Mouse (Mus musculus) liver, adult (tissue): ENCODE data around the gene Oxld1.

Experiments
- GATA4 ChIP-seq: IDR thresholded peaks from 2 replicates; pipeline ENCODE4 v1.6.1; 2014; ENCODE audit warnings: mild to moderate bottlenecking, low read length; ENCODE audit not compliant: insufficient replicate concordance

Oxld1 gene

DNA sequence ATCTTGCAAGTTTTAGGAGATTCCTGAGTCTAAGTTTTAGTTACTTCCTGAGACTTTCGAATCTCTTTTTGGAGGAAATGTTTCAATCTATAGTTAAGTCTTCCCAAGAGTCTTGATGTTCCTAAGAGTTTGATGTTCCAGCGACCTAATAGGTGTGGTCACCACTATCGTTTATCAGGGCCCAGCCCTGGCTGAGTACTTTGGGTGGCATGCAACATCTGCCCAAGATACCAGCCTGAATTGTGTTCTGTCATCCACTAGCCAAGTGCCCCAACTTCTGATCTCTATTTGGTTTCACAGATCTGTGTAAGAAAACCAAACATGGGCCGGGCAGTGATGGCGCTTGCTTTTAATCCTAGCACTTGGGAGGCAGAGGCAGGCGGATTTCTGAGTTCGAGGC lies 2.5 kb downstream of the Oxld1 start:
- no peak for TF ChIP-seq GATA4

DNA sequence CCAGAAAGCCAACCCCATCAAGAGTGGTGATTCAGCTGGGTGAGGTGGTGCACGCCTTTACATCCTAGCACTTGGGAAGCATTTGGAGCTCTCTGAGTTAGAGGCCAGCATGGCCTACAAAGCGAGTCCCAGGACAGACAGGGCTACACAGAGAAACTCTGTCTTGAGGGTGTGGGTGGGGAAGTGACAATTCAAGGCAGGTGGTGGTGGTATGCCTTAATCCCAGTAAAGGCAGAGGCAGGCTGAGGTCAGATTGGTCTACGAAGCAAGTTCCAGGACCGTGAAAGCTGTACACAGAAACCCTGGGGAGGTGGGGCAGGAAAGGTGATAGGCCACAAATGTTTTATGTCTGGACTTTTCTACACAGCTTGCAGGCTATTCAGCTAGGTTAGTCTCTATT lies 2.9 kb downstream of the Oxld1 start:
- TF ChIP-seq GATA4 = no peak

DNA sequence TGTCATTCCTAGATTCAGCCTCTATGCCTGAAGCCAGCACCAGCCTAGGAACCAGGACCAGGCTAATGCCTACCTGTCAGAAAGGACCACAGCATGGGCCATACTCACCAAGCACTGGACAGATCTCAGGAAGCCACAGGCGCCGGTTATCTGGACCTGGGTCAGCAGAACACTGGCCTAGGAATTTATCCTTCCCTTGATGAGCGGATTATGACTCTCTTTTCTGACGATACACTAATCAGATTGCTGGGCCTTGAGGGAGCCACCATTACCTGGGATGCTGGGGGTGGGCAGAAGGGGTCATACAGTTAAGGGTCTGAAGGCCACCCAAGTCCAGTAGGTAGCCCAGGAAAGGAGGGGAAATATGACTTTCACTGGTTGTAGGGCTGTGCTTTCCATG lies 4.6 kb downstream of the Oxld1 start, which contains the start of gene Pde6g:
TSS of gene Pde6g (minus strand) at position 195 of the 400 bp plus-strand sequence.
- TF ChIP-seq GATA4 = no peak

DNA sequence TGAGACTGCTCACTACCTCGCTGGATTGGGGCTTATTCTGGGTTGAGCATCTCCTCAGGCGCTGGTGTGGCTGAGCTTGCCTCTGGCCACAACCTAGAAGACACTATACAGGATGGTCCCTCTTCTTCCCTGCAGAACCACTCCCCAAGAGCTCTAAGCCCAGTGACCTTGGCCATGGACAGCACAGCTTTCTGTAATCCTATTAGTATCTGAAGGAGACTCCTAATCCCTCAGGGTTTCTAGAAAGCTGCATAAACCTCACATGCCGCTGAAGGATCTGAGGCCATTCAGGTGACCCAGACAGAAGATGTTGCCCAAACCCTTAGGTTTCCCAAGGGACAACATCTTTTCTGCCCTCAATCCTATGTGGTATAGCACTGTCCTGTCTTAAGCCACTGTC lies 5.6 kb downstream of the Oxld1 start:
- TF ChIP-seq GATA4 = no peak

DNA sequence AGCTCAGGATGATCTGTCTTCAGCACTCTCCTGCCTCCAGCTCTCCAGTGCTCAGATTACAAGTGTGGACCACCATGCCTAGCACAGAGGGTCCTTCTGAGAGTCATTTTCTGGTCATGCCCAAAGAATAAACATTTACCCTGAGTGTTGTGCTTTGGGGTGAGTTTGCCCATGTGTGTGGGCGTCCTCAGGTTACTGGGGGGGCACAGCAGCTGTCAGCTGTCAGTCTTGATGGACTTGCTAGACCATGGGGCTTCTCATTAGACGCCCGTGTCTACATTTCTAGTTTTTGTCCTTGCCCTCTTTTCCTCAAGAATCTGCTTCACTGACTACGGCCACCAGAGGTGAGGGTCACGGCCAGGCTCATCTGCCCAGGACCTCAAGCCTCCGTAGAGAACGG lies 10.7 kb downstream of the Oxld1 start:
- no peak for TF ChIP-seq GATA4

DNA sequence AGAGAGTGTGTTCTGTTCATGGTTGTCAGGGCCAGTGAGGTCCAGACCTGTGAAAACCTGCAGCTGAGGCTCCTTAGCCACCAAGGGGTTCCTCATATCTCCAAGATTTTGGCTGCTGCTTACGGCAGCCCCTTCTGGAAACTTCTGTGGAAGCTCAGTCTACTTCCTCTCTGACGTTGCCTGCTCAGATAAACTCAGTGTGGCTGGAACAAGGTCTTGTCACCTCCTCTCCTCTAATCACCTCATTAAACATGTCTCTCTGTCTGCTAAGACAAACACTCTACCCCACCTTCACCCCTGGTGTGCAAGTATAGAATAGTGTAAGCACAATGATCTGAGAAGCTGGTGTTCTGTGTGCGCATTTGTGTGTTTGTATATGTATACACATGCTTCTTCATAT lies 12.4 kb downstream of the Oxld1 start:
- TF ChIP-seq GATA4 = no peak

DNA sequence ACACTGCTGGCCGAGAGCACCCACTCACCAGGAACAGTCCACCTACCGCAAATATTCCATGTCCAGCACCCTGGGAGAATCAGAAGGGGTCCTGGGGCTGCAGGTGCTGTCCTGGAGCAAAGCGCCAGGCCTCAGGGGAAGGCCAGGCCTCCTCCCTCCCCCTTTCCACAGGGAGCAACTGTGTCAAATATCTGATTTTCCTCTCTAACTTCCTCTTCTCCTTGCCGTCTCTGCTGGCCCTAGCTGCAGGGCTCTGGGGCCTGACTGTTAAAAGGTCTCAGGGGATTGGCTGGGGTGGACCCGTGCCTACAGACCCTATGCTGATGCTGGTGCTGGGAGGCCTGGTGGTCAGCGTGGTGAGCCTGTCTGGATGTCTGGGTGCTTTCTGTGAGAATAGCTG lies 13.8 kb downstream of the Oxld1 start:
- TF ChIP-seq GATA4 = no peak

DNA sequence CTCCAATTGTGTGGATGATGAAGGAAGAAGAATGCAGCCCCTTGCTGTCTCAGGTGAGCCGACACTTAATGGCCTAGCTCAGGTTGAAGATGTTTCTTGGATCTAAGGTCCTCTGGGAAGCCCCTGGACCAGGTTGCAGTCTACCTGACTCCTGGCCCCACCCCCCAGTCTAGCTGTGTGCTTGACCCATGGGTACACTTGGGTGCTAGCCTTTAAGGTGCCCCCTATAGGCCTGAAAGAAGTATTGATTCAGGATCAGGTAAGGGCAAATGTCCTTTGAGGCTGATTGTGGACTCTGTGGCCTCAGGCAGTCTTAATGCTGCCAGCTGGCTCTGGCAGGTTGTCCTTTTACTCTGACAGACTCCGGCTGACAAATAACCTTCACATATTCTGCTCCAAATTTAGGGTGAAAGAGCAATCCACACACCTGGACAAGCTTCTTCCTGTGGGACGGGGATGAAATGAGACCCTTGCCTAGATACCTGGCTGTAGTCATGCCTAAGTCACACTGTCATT lies 15.0 kb downstream of the Oxld1 start:
- no peak for TF ChIP-seq GATA4

DNA sequence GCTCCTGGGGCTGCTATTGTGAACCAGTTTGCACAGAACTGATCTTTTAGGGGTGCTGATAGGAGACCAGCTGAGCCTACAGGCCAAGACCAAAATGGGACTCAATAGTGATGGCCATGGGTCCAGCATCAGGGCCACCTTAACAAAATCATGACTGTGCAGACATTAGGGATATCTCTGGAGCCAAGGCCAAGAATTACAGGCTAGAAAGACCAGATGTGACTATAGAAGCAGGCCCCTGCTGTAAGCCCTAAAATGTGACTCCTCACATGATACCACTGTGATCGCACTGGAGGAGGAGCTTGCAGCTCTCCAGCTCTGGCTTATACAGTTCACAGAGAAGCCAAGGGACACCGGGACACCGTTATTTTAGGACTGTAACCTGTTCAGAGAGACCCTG lies 15.5 kb downstream of the Oxld1 start, which contains the start of gene Tspan10:
TSS of gene Tspan10 (plus strand) at position 301 of the 400 bp plus-strand sequence.
- no peak for TF ChIP-seq GATA4

DNA sequence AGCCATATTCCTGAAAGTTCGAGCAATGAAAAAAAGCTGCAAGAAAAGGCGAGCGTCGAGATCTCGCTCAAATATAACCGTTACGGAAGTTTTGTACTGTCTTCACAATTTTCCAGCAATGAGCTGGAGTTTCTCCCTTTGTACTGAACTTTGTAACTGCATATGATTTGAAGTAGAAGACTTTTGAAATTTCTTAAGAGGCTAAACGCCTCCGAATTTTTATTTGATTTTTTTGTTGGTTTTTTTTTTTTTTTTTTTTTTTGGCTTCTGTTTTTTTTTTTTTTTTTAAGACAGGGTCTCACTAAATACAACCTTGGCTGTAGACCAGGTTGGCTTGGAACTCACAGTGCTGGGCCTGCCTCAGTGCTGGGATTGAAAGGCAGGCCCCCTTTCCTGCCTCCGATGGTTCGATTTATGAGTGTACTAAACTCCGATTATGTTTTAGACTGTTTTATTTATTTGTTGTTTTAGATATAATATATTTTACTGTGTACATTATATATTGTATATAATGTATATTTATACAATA lies 19.9 kb downstream of the Oxld1 start:
- no peak for TF ChIP-seq GATA4

DNA sequence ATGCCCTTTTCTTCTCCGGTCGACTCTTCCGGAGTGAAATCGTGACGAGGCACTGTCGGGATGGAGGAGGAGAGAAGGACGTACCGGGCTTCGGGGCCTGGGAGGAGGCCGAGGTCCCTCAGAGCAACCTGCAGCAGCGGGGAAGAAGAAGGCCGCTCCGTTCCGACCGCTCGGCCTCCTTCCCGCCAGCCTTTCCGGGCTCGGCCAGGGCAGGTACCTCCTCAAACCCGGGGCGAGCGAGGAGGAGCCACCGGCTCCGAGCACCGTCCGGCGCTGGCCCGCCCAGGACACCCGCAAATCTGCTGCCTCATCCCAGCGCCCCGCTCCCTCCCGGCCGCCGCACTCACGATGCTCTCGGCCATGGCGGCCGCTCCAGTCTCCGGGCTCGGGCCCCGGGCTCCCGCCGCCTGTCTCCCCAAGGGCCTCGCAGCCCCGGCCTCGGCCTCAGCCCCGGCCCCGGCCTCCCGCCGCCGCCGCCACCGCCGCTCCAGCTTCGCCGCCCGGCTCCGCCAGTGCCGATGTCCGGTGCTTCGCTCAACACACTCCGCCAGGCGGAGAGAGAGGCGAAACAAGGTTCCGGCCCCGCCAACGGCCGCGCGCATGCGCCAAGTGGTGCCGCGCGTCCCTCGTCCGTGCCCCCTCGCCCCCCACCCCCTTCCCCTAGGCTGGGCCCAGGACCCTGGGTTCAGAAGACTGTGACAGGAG lies 20.6 kb downstream of the Oxld1 start, which contains the start of gene Nploc4:
TSS of gene Nploc4 (minus strand) at position 557 of the 705 bp plus-strand sequence.
- no peak for TF ChIP-seq GATA4

DNA sequence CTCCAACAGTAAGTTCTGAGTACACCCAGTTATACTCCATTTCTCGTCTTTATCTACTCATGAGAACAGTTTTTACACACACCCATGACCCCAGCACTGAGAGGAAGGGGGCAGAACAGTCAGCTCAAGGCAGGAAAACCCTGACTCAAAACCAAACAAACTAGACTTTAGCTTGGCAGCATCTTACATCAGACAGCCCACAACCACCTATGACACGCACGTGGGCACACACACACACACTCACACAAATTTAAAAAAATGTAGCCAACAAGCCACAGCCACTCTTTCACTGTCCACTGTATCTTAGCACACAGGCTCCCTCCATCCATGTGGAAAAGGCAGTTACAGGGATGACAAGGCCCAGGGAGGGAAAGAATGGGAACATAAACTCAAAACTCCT lies 31.1 kb downstream of the Oxld1 start:
- TF ChIP-seq GATA4 = no peak

DNA sequence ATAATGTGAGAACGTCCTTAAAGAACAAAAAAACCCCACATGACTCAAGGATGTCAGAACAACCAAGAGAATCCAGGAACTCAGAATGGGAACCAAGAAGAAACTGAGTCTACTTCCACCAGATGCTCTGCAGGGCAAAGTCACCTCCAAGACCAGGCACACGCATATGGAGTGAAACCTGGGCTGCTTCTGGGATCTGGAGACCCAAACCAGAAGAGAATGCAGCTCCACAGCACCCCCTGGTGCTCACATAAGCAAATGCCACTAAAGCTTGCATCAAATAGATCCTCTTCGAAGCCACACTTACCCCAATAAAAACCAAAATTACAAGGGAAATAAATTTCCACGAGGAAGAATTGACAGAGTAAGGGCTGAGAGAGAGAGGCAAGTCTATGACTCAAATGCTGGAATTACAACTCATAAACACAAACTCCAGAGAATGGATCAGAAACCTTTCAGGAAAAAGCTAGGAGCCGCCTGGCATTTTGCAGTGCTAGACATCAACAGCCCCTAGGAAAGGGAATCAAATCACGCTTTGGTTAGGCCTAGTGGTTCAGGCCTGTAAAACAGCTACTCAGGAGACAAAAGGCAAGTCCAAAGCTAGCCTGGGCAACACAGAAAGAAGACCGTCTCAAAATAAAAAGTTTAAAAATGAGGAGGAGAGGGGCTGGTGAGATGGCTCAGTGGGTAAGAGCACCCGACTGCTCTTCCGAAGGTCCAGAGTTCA lies 34.1 kb downstream of the Oxld1 start:
- TF ChIP-seq GATA4 = no peak

DNA sequence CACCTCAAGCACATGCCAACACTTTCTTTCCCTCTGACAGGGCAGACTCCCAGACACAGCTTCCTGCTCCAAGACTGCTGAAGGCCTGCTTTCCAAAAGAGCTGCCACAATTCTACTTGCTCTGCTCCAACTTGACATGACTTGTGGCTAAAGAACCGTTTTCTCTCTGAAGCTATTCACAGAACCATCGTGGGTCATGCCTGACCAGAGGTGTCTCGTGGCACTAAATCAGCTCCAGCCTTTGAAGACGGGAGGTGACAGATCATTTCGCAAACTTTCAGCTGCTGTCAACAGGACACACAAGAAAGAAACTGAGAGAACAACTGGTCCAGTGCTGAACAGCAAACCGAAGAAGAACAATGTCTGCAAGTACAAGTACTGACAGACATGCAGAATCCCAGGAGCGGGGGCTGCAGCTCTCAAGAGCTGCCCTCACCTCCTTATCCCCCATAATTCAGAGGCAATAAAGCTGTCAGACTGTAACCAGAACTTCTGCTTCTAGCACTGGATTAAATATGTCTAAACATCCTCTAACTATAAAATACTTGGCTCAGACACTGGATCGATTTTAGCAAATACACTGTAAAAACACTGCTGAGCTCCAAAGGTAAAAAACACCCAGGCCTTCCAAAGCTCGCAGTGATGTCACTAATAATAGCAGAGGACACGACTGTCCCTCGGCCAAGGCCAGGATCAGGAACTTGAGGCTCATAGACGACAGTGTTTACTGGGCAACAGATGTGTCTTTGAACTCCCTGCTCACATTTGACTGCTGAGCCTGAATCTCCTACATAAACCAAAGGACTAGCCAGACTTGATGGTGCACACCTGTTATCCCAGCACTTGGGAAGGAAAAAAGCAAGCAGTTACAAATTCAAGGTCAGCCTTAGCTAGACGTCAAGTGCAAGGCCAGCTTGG lies 35.0 kb downstream of the Oxld1 start:
- no peak for TF ChIP-seq GATA4

DNA sequence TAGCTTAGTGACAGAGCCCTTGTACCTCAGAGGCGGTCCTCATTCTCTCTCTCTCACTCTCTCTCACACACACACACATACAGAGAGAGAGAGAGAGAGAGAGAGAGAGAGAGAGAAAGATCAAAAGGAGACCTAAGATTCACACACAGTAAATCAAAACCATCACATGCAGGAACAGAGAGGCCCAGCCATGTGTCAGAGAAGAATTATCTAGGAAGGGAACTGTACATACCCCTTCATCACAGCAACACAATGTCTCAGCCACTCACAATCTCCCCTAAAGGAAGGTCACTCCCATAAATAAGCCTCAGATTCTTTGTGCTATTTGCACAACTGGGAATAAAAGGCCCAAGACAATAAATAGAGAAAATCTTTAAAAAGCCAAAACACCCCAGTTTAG lies 39.3 kb downstream of the Oxld1 start:
- TF ChIP-seq GATA4 = no peak
